Mouse (Mus musculus): Measurements from ENCODE around the gene Prkca.

Gene Prkca

DNA sequence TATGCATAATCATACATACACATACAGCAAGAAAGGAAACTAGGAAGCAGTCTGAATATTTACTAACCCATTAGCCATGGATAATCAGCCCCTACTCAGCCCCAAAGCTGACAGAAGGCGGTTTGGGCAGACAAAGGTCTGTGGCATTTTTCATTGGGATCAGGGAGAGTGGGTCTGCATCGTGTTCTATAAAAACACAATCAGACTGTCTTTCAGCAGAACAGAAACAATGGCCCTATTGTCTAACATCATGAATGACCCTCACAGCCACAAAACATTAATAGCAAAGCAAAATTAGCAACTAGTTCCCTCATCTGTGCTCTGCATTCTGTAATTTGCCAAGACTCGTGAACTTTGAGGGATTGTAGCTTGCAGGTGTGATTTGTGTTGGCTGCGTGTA, 181.6 kb downstream of the Prkca start:
- no peak for DNase-seq (ENCODE audit: low spot score)

DNA sequence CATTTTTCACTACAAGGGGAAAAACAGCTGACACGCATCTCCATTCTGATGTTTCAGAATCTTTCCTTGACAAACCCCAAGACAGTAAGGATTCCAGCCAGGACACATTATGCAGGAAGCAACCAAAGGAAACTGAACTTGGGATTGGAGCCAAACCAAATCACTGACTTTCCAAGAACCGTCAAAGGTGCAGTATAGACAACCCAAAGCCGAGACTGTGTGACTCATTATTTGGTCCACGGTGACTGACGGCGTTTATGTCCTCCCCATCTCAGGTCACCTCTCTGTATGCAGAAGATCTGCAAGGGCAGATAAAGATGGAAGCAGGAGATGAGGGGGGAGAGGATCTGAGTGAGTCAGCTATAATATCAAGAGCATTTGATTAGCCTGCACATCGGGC, 183.7 kb downstream of the Prkca start:
- DNase-seq (ENCODE audit: low spot score), result no peak

DNA sequence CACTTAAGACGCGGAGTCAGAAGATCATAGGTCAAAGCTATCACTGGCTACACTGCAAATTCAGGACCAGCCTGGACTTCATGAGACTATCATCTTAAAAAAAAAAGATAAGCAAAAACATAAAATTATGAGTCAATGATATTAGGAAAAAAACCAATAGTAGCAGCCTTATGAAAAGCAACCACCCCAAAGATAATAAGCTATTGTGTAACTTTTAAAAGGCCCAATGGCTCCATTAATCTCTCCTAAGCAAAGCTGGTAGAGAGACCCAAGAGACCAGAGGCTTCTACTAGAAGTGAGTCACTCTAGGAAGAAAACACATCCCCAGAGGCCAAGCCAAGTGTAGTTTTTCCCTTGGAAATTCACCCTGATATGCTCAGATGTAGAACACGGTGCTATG, 185.7 kb downstream of the Prkca start:
- DNase-seq (ENCODE audit: low spot score), result no peak

DNA sequence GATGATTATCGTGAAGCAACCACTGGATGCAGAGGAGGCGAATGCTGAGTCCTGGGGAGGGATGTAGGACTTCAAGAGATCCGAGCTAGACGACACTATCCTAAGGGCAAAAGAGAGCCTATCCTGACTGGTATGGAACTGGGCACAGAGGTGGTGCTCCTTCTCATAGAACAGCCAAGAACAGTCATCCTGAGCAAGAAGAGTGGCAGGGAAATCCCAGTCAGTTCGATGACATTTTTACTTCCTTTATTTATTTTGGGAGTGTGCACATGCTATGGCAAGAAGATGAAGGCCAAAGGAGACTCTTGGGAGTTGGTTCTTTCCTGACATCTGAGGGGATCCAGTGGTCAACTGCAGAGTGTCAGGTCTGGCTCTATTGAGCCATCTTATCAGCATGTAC, 186.7 kb downstream of the Prkca start:
- no peak for DNase-seq (ENCODE audit: low spot score)

DNA sequence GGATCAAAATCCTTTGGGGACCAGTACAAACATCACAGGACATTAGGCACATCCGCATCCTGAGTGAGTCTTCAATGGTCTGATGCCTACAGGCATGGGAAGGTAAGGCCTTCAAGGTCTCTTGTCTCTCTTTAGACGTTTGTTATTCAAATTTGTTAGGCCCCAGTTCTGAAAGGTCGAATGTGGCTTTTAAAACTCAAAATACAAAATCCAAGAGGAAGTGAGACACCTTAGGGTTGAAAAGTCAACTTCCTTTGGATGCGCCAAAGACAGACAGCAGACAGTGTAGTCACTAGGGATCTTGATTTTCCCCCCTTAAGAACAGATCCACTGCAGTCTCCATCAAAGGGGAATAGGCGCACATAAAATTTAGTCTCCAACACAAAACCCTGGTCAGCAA, 187.6 kb downstream of the Prkca start:
- DNase-seq (ENCODE audit: low spot score), result no peak

DNA sequence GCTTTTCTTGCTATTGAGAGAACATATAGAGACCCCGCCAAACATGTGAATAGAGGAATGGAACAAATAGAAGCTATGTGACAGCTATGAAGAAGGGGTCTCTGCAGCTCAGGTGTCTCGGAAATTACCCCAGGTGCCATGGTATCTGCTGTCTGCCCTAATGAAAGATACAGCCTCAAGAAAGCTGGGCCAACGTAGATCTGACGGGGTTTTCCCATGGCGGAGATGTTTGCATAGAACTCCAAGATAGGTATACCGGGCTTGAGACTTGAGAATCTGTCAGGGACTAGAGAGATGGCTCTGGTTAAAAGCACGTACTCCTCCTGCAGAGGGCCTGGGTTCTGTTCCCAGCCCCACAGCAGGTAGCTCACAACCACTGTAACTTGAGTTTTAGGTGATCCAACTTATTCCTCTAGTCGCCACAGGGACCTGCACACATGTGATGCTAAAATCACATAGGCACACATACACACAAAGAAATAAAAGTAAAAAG, 188.6 kb downstream of the Prkca start:
- no peak for DNase-seq (ENCODE audit: low spot score)

DNA sequence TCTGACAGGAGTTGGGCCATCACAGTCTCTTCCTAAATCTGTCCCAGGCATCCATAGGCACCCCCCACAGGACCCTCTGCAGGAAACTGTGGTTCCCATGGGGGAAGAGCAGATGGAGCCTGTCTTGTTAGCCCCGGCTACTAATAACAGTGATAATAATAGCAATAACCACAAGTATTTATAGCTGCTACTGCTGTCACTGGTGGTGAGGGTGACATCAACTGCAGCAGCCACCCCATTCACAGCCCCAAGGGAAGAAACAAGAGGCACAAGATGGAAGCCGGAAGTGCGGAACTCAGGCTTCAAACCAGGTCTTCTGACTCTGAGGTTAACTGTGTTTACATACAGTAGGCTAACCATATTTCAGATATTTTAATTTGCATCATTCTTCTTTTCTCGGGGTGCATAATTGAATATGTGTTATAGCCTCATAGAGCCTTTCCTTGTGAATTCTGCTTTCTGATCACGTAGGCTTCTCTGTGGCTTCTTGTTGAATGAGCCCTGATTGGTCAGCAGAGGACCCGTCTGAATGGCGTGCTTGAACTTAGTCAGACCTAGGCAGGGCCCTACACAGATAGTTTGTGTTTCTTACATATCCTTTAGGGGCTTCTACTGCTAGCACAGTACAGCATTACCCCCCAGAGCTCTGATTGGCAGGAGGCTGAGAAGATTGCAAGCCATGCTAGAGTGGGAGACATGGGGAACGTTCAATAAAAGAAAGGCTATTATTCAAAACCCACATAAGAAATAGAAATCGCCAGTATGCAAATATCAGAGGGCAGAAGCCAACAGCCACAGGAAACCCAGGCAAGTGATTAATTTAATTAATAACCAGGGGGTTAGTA, 189.5 kb downstream of the Prkca start:
- DNase-seq (ENCODE audit: low spot score), result no peak

DNA sequence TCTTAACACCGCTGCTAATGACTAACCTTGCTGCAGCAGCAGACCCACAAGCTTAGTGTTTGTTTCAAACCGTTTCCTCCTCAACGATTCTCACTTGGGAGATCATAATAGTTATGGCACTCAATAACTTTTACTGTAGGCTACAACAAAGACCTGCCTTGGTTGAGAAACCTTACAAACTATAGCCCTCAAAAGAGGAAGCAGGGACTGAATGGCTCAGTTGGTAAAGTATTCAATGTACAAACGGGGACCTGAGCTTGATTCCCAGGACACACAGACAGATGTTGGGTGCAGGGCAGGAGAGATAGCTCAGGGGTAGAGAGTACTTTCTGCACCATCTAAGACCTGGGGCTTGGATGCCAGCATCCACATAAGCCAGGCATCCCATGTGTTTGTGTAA, 191.1 kb downstream of the Prkca start:
- no peak for DNase-seq (ENCODE audit: low spot score)

DNA sequence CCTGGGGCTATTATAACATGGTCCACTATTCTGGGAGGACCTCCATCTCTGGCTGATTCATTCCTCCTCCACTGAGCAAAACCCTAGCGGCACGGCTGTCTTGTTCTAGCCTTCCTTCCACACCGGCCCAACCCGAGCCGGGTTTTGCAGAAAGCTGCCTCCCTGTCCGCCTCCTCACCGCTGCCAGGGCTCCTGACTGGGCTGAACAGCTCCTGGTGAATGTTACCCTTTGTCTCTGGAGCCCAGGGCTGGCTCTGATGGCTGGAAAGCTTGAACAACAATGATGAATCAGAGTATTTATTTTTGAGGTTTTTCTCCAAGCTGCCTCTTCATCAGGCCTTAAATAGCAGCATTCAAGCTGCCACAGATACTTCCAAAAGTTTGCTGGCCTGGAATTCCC, 193.3 kb downstream of the Prkca start:
- DNase-seq (ENCODE audit: low spot score), result peak; percentile 29

DNA sequence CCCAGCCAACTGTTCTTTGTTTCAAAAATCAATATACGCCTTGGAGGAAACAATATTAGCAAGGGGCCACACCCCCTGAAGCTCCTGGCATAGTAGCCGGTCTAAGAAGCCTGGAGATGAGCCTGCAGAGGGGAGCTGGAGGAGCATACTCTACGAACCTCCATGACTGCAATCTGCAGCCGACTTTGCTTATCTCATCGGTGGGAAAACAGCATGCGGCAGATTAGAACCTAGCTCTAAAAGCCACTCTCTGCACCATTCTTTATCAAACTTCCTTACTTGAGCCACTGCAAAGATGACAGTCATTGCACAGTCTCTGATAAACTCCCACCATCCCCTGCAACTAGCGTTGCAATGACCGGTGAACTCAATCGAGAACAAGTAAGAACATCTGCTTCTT, 194.5 kb downstream of the Prkca start:
- DNase-seq (ENCODE audit: low spot score), result no peak

DNA sequence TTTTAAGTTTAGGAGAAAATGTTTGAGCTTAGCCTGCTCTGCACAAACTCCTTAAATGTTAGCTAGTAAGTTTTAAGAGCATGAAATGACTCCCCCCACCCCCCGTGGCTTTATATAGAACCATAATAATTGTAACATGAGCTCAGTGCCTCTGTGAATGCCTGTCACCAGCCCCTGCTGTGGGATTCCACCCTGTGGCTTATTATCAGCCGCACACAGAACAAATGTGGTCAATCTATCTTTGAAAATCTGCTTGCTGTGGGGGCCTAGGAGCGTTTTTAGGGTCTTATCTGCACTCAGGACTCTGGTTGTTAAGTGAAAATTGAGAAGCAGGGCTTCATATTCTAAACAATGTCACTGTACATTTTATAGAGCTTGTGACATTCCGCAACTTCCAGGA, 195.2 kb downstream of the Prkca start:
- DNase-seq (ENCODE audit: low spot score), result no peak

DNA sequence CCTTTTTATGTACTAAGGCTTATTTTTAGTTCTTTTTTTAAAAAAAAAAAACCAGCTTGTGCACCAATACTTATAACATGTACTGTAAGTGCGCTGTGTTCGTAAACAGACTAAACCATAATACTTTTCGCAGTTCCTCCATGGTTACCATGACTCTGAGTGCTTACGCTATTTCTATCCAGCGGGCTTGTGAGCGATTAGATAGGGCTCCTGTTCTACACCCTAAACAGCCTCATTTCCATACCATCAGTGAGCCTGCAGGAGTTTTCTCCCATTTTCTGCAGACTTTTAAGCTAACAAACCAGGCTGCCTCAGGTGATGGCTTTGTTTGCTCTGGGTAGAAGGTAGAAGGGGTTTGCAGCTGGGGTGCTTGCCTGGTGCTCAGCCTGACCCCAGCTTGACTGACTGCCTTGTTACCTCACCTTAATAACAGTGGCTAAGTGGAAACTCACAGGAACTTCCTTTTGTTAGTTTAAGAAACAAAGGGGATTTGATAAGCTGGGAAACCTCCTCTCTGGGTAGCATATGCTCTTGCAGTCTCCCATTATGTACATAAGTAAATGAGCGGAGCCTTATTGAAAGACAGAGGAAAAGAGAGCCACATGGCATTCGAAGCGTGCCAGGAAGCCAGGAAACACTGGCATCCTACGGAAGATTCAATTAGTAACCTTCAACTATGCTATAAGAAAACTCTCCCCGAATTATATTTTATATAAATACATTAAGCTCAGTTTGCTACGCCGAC, 197.8 kb downstream of the Prkca start:
- DNase-seq (ENCODE audit: low spot score), result no peak

DNA sequence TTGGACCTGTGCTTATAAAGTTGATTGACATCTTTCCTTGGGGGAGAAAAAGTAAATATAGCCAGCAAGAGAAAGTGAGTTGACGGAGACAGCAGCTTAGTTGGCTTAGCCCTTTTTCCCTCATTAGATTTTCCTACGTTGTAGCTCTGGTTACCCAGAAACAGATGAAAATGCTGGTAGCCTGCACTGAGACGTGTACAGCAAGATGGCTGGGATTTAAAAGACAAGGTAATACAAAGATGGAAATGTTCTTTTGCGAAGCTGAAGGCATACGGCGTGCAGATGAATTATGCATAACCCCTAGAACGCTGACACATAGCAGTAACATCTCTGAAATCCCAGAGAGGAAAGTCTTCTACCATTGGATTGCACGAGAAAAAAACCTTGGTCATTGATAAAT, 198.6 kb downstream of the Prkca start:
- no peak for DNase-seq (ENCODE audit: low spot score)

DNA sequence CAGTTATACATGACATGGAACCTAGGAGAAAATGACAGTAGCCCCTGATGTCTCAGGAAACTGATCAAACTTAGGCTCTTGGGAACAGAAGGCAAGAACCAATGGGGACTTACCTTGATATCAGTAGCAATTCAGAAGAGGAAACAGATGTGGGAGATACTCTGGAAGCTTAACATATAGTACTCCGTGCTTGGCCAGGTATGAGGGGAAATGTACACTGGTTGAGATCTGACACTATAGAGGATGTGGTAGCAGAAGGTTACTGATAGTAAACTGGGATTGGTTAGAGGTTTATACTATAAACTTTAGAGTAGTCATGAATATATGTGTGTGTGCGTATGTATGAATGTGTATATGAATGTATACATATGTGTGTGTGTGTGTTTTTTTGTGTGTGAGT, 200.0 kb downstream of the Prkca start:
- no peak for DNase-seq (ENCODE audit: low spot score)

DNA sequence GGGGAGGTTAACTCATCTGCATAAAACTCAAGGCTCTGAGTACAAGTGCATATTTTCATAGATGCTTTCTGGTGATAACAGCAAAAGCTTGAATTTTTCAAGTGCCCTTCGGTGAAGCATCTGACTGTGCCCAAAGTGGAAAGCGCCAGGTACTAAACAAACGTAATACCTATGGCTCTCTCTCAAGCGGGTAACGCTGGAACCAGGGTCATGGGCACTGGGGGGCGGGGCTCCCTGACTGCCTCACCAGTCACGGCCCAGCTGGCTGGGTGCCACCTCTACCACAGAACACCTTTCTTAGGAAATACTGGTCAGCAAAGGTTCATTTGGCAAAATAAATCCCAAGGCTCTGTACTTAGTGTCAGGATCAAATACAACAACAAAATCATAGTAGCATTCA, 203.7 kb downstream of the Prkca start:
- DNase-seq (ENCODE audit: low spot score), result no peak

DNA sequence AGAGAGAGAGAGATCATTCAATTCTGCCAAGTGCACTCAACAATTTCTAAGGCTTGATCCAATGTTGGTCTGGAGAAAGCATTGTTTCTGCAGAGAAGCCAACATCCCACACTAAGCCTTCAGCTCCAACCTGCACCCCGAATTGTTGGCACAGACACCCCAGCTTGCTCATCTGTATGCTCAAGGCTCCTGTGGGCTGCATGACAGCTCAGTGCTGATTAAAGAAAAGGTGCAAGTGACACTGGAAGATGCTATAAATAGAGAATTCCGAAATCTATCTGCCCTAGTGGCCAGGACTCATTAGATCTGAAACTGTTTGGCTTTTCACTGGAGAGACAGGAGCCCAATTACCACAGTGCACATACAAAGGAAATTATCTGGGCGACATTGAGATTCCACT, 207.4 kb downstream of the Prkca start:
- DNase-seq (ENCODE audit: low spot score), result no peak

DNA sequence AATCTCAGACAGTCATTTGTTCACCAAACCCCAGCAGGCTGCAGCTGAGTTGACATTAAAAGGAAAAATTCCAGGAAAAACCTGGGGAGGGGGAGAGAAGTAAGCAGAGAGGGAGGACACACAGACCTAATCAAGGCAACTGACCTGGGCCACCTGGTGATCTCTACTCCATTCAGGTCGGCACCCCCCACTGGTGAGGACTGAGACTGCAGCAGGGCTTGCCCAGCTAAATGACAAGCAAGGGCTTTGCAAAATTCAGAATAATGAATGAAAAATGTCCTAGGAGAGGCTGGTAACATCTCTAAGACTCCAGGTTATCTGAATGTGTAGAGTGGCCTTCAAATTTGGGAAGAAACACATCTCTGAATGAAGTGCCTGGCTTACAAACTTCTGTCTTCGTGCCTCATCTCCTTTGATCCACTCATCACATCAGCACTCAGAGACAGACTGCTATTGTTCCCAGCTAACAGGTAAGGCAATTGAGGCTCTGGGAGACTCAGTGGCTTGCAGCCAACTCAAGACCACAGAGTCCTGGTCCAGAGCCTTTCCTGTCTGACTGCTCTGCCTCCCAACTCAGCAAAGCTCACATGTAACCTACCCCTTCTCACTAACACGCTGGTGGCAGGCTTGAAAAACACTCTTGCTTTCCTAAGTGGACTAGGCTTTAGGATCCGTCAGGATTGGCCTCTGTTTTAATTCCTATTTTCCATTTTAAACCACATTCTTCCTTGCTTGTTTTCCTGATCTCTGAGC, 208.1 kb downstream of the Prkca start:
- DNase-seq (ENCODE audit: low spot score), result no peak

DNA sequence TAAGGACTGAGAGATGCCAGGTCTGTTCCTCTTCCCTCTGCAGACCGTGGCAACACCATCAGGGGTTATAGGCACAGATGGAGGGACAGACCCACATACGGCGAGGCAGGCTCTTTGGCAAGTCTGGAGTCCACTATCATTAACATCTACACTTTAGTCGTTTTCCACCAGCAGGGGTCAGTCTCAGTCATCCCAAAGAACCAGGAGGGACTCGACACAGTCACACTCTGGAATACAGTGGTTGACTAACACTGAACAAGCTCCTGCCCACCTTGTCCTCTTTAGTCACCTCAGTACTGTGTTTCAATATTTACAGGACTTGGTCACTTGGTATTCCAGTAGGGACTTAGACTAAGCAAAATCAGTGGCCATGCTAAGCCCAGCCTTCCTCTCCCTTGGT, 215.1 kb downstream of the Prkca start:
- DNase-seq (ENCODE audit: low spot score), result peak; percentile 19

DNA sequence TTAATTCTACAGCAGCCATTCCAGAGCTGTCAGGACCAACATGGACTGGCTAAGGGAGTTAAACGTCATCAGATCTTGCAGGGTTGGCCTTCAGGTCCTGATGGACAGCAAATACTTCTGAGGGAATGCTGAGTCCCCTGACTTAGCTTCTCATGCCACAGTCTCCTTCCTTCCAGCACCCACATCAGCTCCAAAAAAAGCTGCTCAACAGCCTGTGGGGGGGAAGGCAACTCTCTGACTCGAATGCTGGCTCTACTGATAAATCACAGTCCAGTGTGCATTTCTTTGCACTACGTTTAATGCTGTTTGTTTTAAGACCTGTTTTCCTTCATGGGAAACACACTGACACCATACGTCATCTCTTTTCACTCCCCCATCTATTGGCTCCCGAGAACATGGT, 215.8 kb downstream of the Prkca start:
- DNase-seq (ENCODE audit: low spot score), result no peak

DNA sequence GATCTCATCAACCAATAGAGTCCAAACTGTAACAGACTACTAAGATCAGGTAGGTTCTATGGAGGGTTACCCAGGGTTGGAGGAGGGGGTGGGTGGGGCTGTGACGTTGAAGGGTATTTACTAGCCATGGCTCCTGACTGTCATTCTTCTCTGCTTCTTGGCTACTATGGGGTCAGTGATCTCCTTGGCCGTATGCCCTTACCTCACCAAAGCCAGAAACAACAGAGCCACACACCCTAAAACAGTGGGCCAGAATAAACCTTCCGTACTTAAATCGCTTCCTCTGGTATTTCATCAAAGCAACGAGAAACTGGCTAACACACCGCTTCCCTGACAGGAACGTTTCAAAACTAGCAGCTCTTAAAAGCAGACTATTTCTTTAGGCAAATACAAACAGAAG, 221.2 kb downstream of the Prkca start:
- DNase-seq (ENCODE audit: low spot score), result no peak

DNA sequence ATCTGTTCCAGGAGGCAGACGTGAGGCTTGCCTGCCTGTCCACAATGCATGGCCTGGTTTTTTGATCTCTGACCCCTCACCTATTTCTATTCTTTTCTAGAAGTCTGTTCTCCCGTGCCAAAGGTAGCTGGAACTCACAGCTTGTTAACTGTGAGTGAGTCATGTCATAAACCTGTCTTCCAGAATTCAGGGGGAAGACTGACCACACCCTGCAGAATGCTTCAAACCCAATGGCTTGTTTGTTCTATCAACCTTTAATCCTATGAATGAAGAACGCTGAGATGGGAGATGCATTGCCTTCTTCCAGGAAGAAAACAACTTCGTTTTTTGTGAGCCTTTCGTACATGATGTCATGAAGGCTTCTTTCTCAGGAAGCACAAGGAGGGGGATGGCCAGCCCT, 223.0 kb downstream of the Prkca start:
- no peak for DNase-seq (ENCODE audit: low spot score)

DNA sequence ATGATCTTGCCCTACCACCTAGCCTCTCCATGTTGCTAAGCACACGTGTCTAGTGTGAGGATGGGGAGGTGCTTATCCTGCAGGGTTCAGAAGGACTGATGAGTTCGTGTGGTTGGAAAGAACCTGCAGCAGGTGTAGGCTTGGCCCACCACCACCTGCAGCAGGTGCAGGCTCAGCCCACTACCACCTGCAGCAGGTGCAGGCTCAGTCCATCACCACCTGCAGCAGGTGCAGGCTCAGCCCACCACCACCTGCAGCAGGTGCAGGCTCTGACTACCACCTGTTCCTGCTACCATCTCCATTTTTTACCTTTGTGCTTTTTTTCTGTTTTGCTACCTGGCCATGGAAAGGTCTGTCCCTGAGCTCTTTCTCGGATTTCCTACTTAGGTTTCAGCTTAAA, 223.9 kb downstream of the Prkca start:
- no peak for DNase-seq (ENCODE audit: low spot score)

DNA sequence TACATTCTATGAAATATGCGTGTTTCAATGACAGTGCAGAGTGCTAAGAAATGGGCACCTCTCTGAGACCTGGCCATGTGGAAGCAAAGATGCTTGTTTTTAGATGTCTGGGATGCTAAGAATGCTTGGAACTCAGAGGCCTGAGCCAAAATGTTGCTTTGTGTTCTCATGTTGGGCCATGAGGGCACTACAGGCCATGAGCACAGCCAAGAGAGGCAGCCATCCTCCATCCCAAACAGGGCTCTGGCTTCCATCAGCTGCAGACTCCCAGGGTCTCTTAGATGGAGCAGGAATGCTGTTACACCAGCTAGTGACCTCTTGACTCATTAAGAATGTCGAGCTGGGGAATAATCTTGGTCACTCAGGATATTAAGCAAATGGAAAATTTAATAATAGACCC, 224.9 kb downstream of the Prkca start:
- DNase-seq (ENCODE audit: low spot score), result no peak

All from ovary, postnatal 36 days (tissue).